Mouse (Mus musculus) T-helper 17 cell (primary cell): ENCODE results near the gene Hivep3.

Source experiments
- in situ Hi-C, 2 experiments: fragments of 300-600 bp; cut with MboI, MseI; formaldehyde crosslinking; loops; 1 replicate in 1 of 2; 2 replicates in 1 of 2; pipeline ENCODE4 v1.15.1; 2025; ENCODE audit warnings: high pct_unique_total_duplicates in 2 of 2

Hivep3 gene

GRCm38 (mm10) chr4:120045131-120045537 lies 311.6 kb downstream of the Hivep3 start:
- in situ Hi-C loops: loop anchor here in 1 of 2 experiments (5.0 kb wide), 1 partner anchor 813 kb away; the partner anchor contains the start of genes AU022252 and P3h1

GRCm38 (mm10) chr4:120045871-120046270 lies 312.3 kb downstream of the Hivep3 start:
- in situ Hi-C loops: loop anchor here in 1 of 2 experiments (5.0 kb wide), 1 partner anchor 814 kb away; the partner anchor contains the start of genes AU022252 and P3h1

GRCm38 (mm10) chr4:120047060-120047459 lies 313.5 kb downstream of the Hivep3 start:
- in situ Hi-C loops: loop anchor here in 1 of 2 experiments (5.0 kb wide), 1 partner anchor 815 kb away; the partner anchor contains the start of genes AU022252 and P3h1

GRCm38 (mm10) chr4:120048274-120048673 lies 314.7 kb downstream of the Hivep3 start:
- in situ Hi-C loops: loop anchor here in 1 of 2 experiments (5.0 kb wide), 1 partner anchor 816 kb away; the partner anchor contains the start of genes AU022252 and P3h1

- in situ Hi-C loops: loop anchor here in 1 of 2 experiments (5.0 kb wide), 1 partner anchor 818 kb away; the partner anchor contains the start of genes AU022252 and P3h1
These were observed 316.3 kb downstream of the Hivep3 start for GRCm38 (mm10) chr4:120049857-120050256.

GRCm38 (mm10) chr4:120052481-120052880 lies 318.9 kb downstream of the Hivep3 start:
- in situ Hi-C loops: no loop called here

- in situ Hi-C loops: no loop called here
These were observed 319.7 kb downstream of the Hivep3 start for GRCm38 (mm10) chr4:120053026-120054005.

GRCm38 (mm10) chr4:120054145-120054544 lies 320.6 kb downstream of the Hivep3 start:
- in situ Hi-C loops: no loop called here

- in situ Hi-C loops: no loop called here
These were observed 322.9 kb downstream of the Hivep3 start for GRCm38 (mm10) chr4:120056451-120056850.

GRCm38 (mm10) chr4:120057529-120057928 lies 323.9 kb downstream of the Hivep3 start:
- in situ Hi-C loops: no loop called here

GRCm38 (mm10) chr4:120058157-120058556 lies 324.6 kb downstream of the Hivep3 start:
- in situ Hi-C loops: no loop called here

GRCm38 (mm10) chr4:120058794-120059193 lies 325.2 kb downstream of the Hivep3 start:
- in situ Hi-C loops: no loop called here

GRCm38 (mm10) chr4:120061727-120062126 lies 328.1 kb downstream of the Hivep3 start:
- in situ Hi-C loops: loop anchor here (5.0 to 10.0 kb wide), 3 partner anchors 99 to 943 kb away; no protein-coding TSS in a partner anchor

GRCm38 (mm10) chr4:120062198-120062597 lies 328.6 kb downstream of the Hivep3 start:
- in situ Hi-C loops: loop anchor here (5.0 to 10.0 kb wide), 3 partner anchors 100 to 943 kb away; no protein-coding TSS in a partner anchor

GRCm38 (mm10) chr4:120062754-120063153 lies 329.2 kb downstream of the Hivep3 start:
- in situ Hi-C loops: loop anchor here (5.0 to 10.0 kb wide), 3 partner anchors 100 to 942 kb away; no protein-coding TSS in a partner anchor

GRCm38 (mm10) chr4:120063353-120064124 lies 330.0 kb downstream of the Hivep3 start:
- in situ Hi-C loops: loop anchor here (5.0 to 10.0 kb wide), 3 partner anchors 101 to 941 kb away; no protein-coding TSS in a partner anchor

- in situ Hi-C loops: loop anchor here (5.0 to 10.0 kb wide), 3 partner anchors 102 to 940 kb away; no protein-coding TSS in a partner anchor
These were observed 331.1 kb downstream of the Hivep3 start, which contains the start of gene AL607142.1 for GRCm38 (mm10) chr4:120064696-120065095. Gene AL607142.1, plus strand, starts transcription at chr4:120064996.

- in situ Hi-C loops: loop anchor here in 1 of 2 experiments (10.0 kb wide), 1 partner anchor 938 kb away; no protein-coding TSS in a partner anchor
These were observed 333.4 kb downstream of the Hivep3 start for GRCm38 (mm10) chr4:120066841-120067591.

- in situ Hi-C loops: loop anchor here in 1 of 2 experiments (10.0 kb wide), 1 partner anchor 937 kb away; no protein-coding TSS in a partner anchor
These were observed 334.1 kb downstream of the Hivep3 start for GRCm38 (mm10) chr4:120067592-120068235.
